Mouse (Mus musculus) kidney, adult 2 months (tissue): ENCODE measurements around the gene Prkn. TPM values are rescaled to one million over a fixed set of nuclear protein-coding genes. Genes with fewer than 3 reads are reported as not detected.
A peak's percentile ranks its signal among the peaks of the same experiment; 100 is the strongest.

Experiments used
- DNase-seq: peaks from one replicate; pipeline ENCODE4 v3.0.0; 2021
- H3K27ac ChIP-seq: fragments of 200-500 bp; 2 replicates; pipeline ENCODE4 v1.5.1; 2012; ENCODE audit warnings: low read depth, low read length, control low read depth, inconsistent platforms; ENCODE audit not compliant: insufficient read depth
- H3K27me3 ChIP-seq: fragments of 200-500 bp; replicated peaks from 2 replicates; pipeline ENCODE4 v1.6.1; 2012; ENCODE audit warnings: mild to moderate bottlenecking, moderate library complexity, low read length, inconsistent platforms; ENCODE audit not compliant: control insufficient read depth, insufficient read depth
- H3K36me3 ChIP-seq: fragments of 200-500 bp; 2 replicates; pipeline ENCODE4 v1.6.1; 2012; ENCODE audit warnings: mild to moderate bottlenecking, moderate library complexity, low read length, inconsistent platforms; ENCODE audit not compliant: control insufficient read depth, insufficient read depth
- H3K4me1 ChIP-seq: fragments of 200-500 bp; 2 replicates; pipeline ENCODE4 v1.6.1; 2011; ENCODE audit warnings: low read length; ENCODE audit not compliant: control insufficient read depth, insufficient read depth
- H3K4me3 ChIP-seq: fragments of 200-500 bp; 2 replicates; pipeline ENCODE4 v1.5.1; 2011; ENCODE audit warnings: mild to moderate bottlenecking, low read depth, low read length, control low read depth; ENCODE audit not compliant: insufficient read depth
- CTCF ChIP-seq: fragments of 200-500 bp; conservative IDR thresholded peaks from 2 replicates; pipeline ENCODE4 v1.5.1; 2011; ENCODE audit warnings: low read depth, mild to moderate bottlenecking, control low read depth, low read length, moderate library complexity, mixed read lengths; ENCODE audit not compliant: insufficient read depth, insufficient read length
- POLR2A ChIP-seq: fragments of 200-500 bp; IDR thresholded peaks from one replicate; pipeline ENCODE4 v1.6.1; 2011; ENCODE audit warnings: low read depth, low read length, control low read depth
- WGBS: fragments of 180-500 bp; shearing (Covaris S2); methylation state at CpG from one replicate; pipeline ENCODE4 v1.1.7; 2018; 5-methylcytosine and 5-hydroxymethylcytosine counted together
- polyA plus RNA-seq: library from polyadenylated mRNA; depleted of rRNA; stranded (reverse); fragments of >200 nt; gene quantifications from 2 replicates; pipeline ENCODE4 v1.2.3, GENCODE M21; 2012

Gene Prkn
- polyA plus RNA-seq, 1 experiment = 6.1 TPM

GRCm38 (mm10) chr17:10854207-10854606 is 14.0 kb downstream of the Prkn start:
- no peak for DNase-seq
- H3K27me3 ChIP-seq = no peaks in the 10 kb centered on the region
- no peak overlapping the region for H3K27ac ChIP-seq
- H3K4me3 ChIP-seq = no peak overlapping the region
- H3K4me1 ChIP-seq = no peaks in the 10 kb centered on the region
- no peaks in the 10 kb centered on the region for H3K36me3 ChIP-seq
- TF ChIP-seq CTCF (no peak), POLR2A (no peak)
- 87% methylated on average over 3 of the region's 3 CpGs for WGBS

GRCm38 (mm10) chr17:10874208-10875187 is 34.3 kb downstream of the Prkn start:
- Histone ChIP-seq H3K4me3 (no peak overlapping the region), H3K4me1 (no peaks in the 10 kb centered on the region), H3K27ac (no peak overlapping the region), H3K36me3 (no peaks in the 10 kb centered on the region), H3K27me3 (no peaks in the 10 kb centered on the region)
- 88% methylated on average over 7 of the region's 7 CpGs for WGBS
- TF ChIP-seq CTCF (no peak), POLR2A (no peak)
- DNase-seq = no peak

- 86% methylated on average over 5 of the region's 5 CpGs for WGBS
- no peaks in the 10 kb centered on the region for H3K27me3 ChIP-seq
These were observed 38.8 kb downstream of the Prkn start for GRCm38 (mm10) chr17:10878986-10879385.

GRCm38 (mm10) chr17:10882260-10882659 is 42.1 kb downstream of the Prkn start:
- no peaks in the 10 kb centered on the region for H3K27me3 ChIP-seq
- no peaks in the 10 kb centered on the region for H3K4me1 ChIP-seq
- 98% methylated on average over 1 of the region's 1 CpGs for WGBS
- no peak for TF ChIP-seq CTCF
- TF ChIP-seq POLR2A = no peak
- H3K36me3 ChIP-seq = no peaks in the 10 kb centered on the region
- no peak overlapping the region for H3K4me3 ChIP-seq
- no peak overlapping the region for H3K27ac ChIP-seq
- DNase-seq = no peak

More at GRCm38 (mm10) chr17:10878986-10879385, 38.8 kb downstream of the Prkn start:
- Histone ChIP-seq H3K36me3 (no peaks in the 10 kb centered on the region), H3K4me1 (no peaks in the 10 kb centered on the region), H3K27ac (no peak overlapping the region), H3K4me3 (no peak overlapping the region)
- DNase-seq = no peak
- TF ChIP-seq POLR2A (no peak), CTCF (no peak)

GRCm38 (mm10) chr17:10887924-10888323 is 47.7 kb downstream of the Prkn start:
- DNase-seq = no peak
- WGBS = 64% methylated on average over 4 of the region's 4 CpGs
- Histone ChIP-seq H3K27me3 (no peaks in the 10 kb centered on the region), H3K27ac (no peak overlapping the region), H3K4me1 (no peaks in the 10 kb centered on the region), H3K36me3 (no peaks in the 10 kb centered on the region), H3K4me3 (no peak overlapping the region)
- TF ChIP-seq POLR2A = no peak
- no peak for TF ChIP-seq CTCF

GRCm38 (mm10) chr17:10901686-10902228 is 61.6 kb downstream of the Prkn start:
- Histone ChIP-seq H3K27me3 (no peaks in the 10 kb centered on the region), H3K4me3 (no peak overlapping the region), H3K4me1 (no peaks in the 10 kb centered on the region), H3K27ac (no peak overlapping the region), H3K36me3 (no peaks in the 10 kb centered on the region)
- peak; percentile 2 for DNase-seq
- no peak for TF ChIP-seq POLR2A
- no peak for TF ChIP-seq CTCF
- 80% methylated on average over 3 of the region's 3 CpGs for WGBS

- DNase-seq = no peak
- Histone ChIP-seq H3K4me1 (no peaks in the 10 kb centered on the region), H3K27me3 (no peaks in the 10 kb centered on the region), H3K36me3 (no peaks in the 10 kb centered on the region), H3K4me3 (no peak overlapping the region), H3K27ac (no peak overlapping the region)
- TF ChIP-seq CTCF = no peak
- no peak for TF ChIP-seq POLR2A
These were observed 96.5 kb downstream of the Prkn start for GRCm38 (mm10) chr17:10936698-10937097.
